Mouse (Mus musculus): ENCODE results near the gene Mical1. TPM values are rescaled to one million over a fixed set of nuclear protein-coding genes. Genes with fewer than 3 reads are reported as not detected.

Gene Mical1
- polyA plus RNA-seq, 1 experiment from 2014 or later = 4.8 TPM

DNA sequence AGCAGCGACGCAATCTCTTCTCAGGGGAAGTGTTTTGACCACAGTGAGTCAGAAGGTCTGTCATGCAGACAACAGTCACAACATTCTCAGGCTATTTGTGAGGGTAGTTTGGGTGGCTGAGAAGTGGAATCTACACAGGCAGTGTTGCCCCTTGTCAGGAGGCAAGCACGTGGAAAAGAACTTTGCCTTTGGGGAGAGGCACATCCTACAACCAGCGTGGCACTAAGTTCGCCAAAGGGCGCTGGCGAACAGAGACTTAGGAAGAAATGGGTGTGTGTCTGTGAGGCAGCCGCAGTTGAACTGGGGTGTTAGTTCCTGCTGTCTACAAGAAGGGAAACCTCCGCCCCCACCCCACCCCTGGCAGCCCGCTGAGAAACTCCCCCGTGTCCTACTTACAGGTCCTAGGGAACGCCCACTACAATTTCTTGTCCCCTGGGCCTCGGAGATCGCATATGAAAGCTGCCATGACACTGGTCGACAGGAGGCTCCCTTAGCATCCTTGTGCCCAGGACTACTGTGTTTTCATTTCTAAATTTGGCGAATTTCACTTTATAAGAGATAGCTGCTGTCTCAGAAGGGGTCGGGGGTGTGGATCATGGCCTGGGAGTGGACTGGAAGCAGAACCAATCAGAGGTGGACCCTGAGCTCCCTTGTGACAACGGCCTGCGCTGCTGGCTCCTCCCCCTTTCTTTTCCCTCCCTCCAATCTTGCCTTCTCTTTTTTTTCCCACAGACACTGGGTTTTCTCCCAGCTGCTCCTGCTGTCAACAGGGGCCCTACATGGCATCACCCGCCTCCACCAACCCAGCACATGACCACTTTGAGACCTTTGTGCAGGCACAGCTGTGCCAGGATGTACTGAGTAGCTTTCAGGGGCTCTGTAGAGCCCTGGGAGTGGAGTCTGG, 1.4 kb downstream of the Mical1 start:
- Histone ChIP-seq H3K4me2 (peak overlapping the region; percentile 92), H3K9ac (peak overlapping the region; percentile 55; the same call in 1 of the 2 replicates), H3K4me1 (replicated peaks) (peaks cover 65% of the 10 kb centered on the region), H3K27me3 (peaks cover 41% of the 10 kb centered on the region), H3K36me3 (replicated peaks) (no peaks in the 10 kb centered on the region), H3K27ac (replicated peaks) (peak overlapping the region; percentile 57; the same call in 1 of the 2 replicates), H3K4me3 (replicated peaks) (peak overlapping the region; percentile 61), H3K9me3 (replicated peaks) (no peaks in the 10 kb centered on the region)
- WGBS (ENCODE audit: insufficient replicate concordance) = 4% methylated on average over 20 of the region's 20 CpGs
- ATAC-seq (ENCODE audit: insufficient read depth) = peak; percentile 38

DNA sequence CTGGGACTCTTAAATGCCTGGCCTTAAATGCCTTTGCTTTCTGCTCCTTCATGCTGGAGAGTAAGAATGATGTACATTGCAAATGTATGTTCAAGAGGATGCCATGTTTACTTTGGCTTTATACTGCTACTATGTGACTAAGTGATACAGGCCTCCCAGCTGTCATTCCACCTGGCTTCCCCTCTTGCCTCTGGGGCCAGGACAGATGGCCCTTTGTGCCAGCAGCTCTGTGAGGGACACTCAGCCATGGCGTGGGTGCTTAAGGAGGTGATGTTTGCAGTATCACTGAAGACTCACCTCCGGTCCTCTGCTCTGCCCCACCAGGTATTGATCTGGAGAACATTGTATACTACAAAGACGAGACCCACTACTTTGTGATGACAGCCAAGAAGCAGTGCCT, 3.8 kb downstream of the Mical1 start:
- H3K36me3 ChIP-seq (replicated peaks) = 0 out of 2 replicates have a peak, but pooled peaks cover 3% of the 10 kb centered on the region
- peaks cover 41% of the 10 kb centered on the region for H3K27me3 ChIP-seq
- 76% methylated on average over 3 of the region's 3 CpGs for WGBS (ENCODE audit: insufficient replicate concordance)
- no peak overlapping the region for H3K4me3 ChIP-seq (replicated peaks)
- no peak overlapping the region for H3K9ac ChIP-seq
- no peak for ATAC-seq (ENCODE audit: insufficient read depth)
- H3K9me3 ChIP-seq (replicated peaks) = no peaks in the 10 kb centered on the region
- H3K4me1 ChIP-seq (replicated peaks) = peaks cover 44% of the 10 kb centered on the region
- no peak overlapping the region for H3K4me2 ChIP-seq
- no peak overlapping the region for H3K27ac ChIP-seq (replicated peaks)

DNA sequence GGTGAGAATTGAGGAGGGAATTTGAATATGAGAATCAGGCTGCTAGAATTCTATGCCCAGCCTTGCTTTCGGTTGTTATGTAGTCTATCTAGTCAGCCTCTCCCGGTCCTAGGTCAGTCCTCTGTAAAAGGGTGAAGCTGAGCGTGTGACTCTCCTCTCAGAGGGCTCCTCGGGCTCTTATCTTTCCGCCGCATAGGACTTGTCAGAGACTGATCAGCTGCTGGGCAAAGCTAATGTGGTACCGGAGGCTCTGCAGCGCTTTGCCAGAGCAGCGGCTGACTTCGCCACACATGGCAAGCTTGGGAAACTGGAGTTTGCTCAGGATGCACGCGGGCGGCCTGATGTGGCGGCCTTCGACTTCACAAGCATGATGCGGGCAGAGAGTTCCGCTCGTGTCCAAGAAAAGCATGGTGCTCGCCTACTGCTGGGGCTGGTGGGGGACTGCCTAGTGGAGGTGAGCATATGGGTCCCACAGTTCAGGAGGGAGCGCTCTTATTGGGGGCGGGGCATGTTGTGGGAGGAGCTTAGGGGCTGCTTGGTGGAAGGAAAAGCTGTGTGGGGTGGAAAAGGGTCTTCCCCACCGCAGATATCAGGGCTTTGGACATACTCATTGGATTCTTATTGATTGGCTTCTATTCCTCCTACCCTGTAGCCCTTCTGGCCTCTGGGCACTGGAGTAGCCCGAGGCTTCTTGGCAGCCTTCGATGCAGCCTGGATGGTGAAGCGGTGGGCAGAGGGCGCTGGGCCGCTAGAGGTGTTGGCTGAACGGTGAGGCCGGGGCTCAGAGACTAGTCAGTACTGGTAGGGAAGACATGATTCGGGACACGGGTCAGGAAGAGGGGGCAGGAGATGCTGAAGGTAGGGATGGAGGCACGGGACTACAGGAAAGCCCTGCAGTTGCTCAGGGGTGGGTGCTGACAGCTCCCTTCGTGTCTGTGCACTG, 5.1 kb downstream of the Mical1 start:
- Histone ChIP-seq H3K4me2 (peak overlapping the region; percentile 45), H3K36me3 (replicated peaks) (0 out of 2 replicates have a peak, but pooled peaks cover 14% of the 10 kb centered on the region), H3K9ac (no peak overlapping the region), H3K27me3 (peaks cover 36% of the 10 kb centered on the region), H3K4me1 (replicated peaks) (peaks cover 32% of the 10 kb centered on the region), H3K9me3 (replicated peaks) (no peaks in the 10 kb centered on the region), H3K4me3 (replicated peaks) (0 out of 2 replicates have a peak overlapping the region, but pooled peaks have one; percentile 10), H3K27ac (replicated peaks) (no peak overlapping the region)
- ATAC-seq (ENCODE audit: insufficient read depth) = 0 out of 2 replicates have a peak, but pooled peaks have one; percentile 16
- 44% methylated on average over 33 of the region's 33 CpGs for WGBS (ENCODE audit: insufficient replicate concordance)

DNA sequence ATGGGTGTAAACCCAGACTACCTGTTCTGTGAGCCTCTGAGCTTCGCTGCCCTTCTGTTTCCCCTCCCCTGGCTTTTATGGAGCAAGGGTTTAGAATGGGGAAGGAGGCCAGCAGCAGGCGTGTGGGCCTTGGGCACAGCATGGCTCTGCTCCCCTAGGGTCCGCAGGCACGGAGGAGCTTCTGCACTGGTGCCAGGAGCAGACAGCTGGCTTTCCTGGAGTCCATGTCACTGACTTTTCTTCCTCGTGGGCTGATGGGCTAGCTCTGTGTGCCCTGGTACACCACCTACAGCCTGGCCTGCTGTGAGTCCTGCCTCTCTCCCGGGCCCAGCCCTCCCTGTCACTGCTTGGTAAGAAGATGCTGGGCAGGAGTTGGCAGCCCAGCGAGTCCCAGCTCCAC, 6.3 kb downstream of the Mical1 start:
- H3K27ac ChIP-seq (replicated peaks) = no peak overlapping the region
- ATAC-seq (ENCODE audit: insufficient read depth) = no peak
- peaks cover 24% of the 10 kb centered on the region for H3K27me3 ChIP-seq
- H3K9me3 ChIP-seq (replicated peaks) = no peaks in the 10 kb centered on the region
- no peak overlapping the region for H3K9ac ChIP-seq
- no peak overlapping the region for H3K4me3 ChIP-seq (replicated peaks)
- no peak overlapping the region for H3K4me2 ChIP-seq
- 69% methylated on average over 7 of the region's 7 CpGs for WGBS (ENCODE audit: insufficient replicate concordance)
- 0 out of 2 replicates have a peak, but pooled peaks cover 20% of the 10 kb centered on the region for H3K36me3 ChIP-seq (replicated peaks)
- H3K4me1 ChIP-seq (replicated peaks) = peaks cover 19% of the 10 kb centered on the region

DNA sequence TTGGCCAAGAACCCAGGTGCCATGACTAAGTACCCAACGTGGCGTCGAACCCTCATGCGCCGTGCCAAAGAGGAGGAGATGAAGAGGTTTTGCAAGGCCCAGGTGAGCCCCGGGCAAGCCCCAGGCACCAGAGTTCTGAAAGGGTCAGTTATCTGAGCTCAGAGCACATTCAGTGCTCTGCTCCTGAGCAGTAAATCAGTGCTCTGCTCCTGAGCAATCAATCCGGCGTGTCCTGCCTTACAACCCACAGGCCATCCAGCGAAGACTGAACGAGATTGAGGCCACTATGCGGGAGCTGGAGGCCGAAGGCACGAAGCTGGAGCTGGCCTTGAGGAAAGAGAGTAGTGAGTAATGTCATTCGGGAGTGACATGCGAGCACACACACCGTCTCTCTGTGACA, 9.7 kb downstream of the Mical1 start:
- Histone ChIP-seq H3K36me3 (replicated peaks) (0 out of 2 replicates have a peak, but pooled peaks cover 20% of the 10 kb centered on the region), H3K27ac (replicated peaks) (no peak overlapping the region), H3K4me3 (replicated peaks) (no peak overlapping the region), H3K9ac (no peak overlapping the region), H3K4me2 (no peak overlapping the region), H3K27me3 (peaks cover 30% of the 10 kb centered on the region), H3K4me1 (replicated peaks) (peaks cover 34% of the 10 kb centered on the region), H3K9me3 (replicated peaks) (no peaks in the 10 kb centered on the region)
- ATAC-seq (ENCODE audit: insufficient read depth) = no peak
- WGBS (ENCODE audit: insufficient replicate concordance) = 81% methylated on average over 16 of the region's 16 CpGs

DNA sequence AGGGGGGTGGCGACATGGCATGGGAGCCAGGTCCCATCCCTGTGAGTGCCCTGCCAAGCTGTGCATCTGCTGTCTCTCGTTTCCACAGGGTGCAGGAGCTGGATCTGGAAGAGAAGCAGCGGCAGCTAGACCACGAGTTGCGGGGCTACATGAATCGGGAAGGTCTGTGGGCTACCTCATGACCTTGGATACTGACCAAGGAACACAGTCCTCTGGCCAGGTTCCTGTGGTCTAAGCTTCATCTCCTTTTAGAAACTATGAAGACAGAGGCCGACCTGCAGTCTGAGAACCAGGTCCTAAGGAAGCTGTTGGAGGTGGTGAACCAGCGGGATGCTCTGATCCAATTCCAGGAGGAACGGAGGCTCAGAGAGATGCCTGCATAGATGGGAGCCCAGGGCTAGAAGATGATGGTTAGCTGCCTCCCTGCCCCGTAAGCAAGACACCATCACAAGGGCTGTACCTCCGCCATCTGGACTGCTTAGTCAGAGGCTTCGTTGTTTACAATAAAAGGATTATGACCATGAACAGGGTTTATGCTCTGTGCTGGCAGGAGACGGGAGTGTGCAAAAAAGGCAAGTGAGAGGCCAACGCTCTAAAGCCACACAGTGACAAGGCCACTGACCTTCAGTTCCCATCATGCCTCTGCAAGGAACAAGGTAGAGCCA, 10.5 kb downstream of the Mical1 start:
- peaks cover 37% of the 10 kb centered on the region for H3K27me3 ChIP-seq
- no peak overlapping the region for H3K9ac ChIP-seq
- peaks cover 25% of the 10 kb centered on the region for H3K4me1 ChIP-seq (replicated peaks)
- 73% methylated on average over 14 of the region's 14 CpGs for WGBS (ENCODE audit: insufficient replicate concordance)
- H3K4me3 ChIP-seq (replicated peaks) = no peak overlapping the region
- H3K9me3 ChIP-seq (replicated peaks) = no peaks in the 10 kb centered on the region
- H3K4me2 ChIP-seq = no peak overlapping the region
- H3K27ac ChIP-seq (replicated peaks) = no peak overlapping the region
- no peak for ATAC-seq (ENCODE audit: insufficient read depth)
- H3K36me3 ChIP-seq (replicated peaks) = 0 out of 2 replicates have a peak, but pooled peaks cover 20% of the 10 kb centered on the region

DNA sequence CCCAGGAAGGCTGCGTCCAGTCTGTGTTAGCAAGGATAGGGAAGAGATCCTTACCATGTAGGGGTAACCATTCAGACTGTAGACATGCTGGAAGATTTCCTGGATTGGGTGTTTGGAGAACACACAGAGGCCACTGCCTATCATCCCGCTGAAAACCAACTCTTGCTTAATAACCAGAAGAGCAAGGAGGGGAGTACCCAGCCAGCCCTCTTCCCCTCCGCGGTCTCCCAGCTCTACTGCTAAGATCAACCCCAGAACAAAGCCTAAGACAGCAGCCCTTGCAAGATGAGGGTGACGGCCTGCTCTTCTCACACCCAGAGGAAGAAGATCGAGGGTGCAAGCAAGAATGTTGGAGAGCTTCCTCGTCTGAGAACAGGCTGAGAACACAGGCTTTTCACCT, 12.8 kb downstream of the Mical1 start:
- Histone ChIP-seq H3K27me3 (peaks cover 39% of the 10 kb centered on the region), H3K4me2 (peak overlapping the region; percentile 99), H3K4me3 (replicated peaks) (peak overlapping the region; percentile 65), H3K36me3 (replicated peaks) (0 out of 2 replicates have a peak, but pooled peaks cover 20% of the 10 kb centered on the region), H3K4me1 (replicated peaks) (peaks cover 24% of the 10 kb centered on the region), H3K27ac (replicated peaks) (no peak overlapping the region), H3K9ac (no peak overlapping the region), H3K9me3 (replicated peaks) (no peaks in the 10 kb centered on the region)
- 29% methylated on average over 7 of the region's 7 CpGs for WGBS (ENCODE audit: insufficient replicate concordance)
- ATAC-seq (ENCODE audit: insufficient read depth) = no peak

DNA sequence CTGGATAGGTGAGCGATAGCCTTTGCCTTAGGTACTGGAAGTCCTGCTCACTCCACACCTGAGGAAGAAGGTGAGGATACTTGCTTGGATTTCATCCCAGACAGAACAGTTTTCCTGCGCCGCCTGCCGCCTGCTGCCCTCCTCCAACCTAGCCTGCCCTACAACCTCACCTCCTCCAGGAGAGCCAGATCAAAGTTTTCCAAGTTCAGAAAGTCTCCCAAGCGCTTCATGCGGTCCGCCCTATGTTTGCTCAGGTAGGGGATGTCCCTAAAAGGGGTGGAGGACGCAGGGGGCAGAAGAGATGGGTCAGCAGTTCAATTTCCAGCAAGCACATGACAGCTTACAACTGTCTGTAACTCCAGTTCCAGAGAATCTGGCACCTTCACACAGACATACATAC, 13.2 kb downstream of the Mical1 start:
- H3K4me3 ChIP-seq (replicated peaks) = peak overlapping the region; percentile 65
- 48% methylated on average over 8 of the region's 8 CpGs for WGBS (ENCODE audit: insufficient replicate concordance)
- peak overlapping the region; percentile 55; the same call in 1 of the 2 replicates for H3K9ac ChIP-seq
- H3K27ac ChIP-seq (replicated peaks) = no peak overlapping the region; the same call in 1 of the 2 replicates
- 0 out of 2 replicates have a peak, but pooled peaks have one; percentile 25 for ATAC-seq (ENCODE audit: insufficient read depth)
- 0 out of 2 replicates have a peak, but pooled peaks cover 20% of the 10 kb centered on the region for H3K36me3 ChIP-seq (replicated peaks)
- H3K27me3 ChIP-seq = peaks cover 39% of the 10 kb centered on the region
- H3K9me3 ChIP-seq (replicated peaks) = no peaks in the 10 kb centered on the region
- H3K4me2 ChIP-seq = peak overlapping the region; percentile 99
- peaks cover 24% of the 10 kb centered on the region for H3K4me1 ChIP-seq (replicated peaks)

DNA sequence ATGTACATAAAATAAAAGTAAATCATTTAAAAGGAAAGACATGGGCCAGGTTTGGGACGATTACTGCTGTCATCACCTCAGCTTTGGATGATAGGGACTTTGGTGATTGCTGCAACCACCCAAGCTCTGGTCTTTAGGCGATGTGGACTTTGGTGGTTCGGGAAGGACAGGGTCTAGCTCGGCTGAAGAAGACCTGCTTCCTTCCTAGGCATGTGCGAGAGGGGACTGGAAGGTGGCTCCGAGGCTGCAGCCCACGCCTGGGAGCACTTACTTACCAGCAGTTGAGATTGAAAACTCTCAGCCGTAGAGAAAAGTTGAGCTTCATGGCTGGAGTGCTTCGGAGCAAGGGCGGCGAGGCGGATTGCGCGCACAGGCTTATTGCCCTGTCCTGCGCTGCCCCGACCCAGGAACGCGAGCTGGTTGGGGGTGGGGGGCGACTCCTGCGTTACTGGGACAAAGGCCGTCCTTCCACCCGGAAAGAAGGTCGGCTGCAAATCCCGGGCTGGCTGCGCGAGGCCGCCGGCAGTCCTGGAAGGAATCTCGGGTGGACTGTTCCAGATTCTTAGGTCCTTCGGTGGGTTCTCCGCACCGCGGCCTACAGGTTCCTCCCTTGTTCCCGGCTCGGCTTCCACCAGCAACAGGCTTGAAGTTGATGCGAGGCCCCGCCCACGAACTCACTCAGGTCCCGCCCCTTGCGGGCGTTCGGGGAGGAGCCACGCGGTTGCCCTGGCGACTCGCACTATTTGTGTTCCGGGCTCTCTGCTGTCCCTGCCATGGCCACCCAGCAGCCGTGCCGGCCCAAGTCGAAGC, 13.8 kb downstream of the Mical1 start, which contains the start of the genes Smpd2 and Ppil6:
Gene Smpd2, minus strand, starts transcription at position 662 of the 810 bp plus-strand sequence.
Gene Ppil6, plus strand, starts transcription at position 732 of the 810 bp plus-strand sequence.
- H3K27ac ChIP-seq (replicated peaks) = no peak within 1 kb of the TSS; the same call in none of the 2 replicates
- H3K4me2 ChIP-seq = peak within 1 kb of the TSS; percentile 99
- WGBS (ENCODE audit: insufficient replicate concordance) = under 1% methylated on average over 50 of the region's 50 CpGs
- peaks cover 24% of the 10 kb centered on the region for H3K4me1 ChIP-seq (replicated peaks)
- peak; percentile 80 for ATAC-seq (ENCODE audit: insufficient read depth)
- H3K36me3 ChIP-seq (replicated peaks) = 0 out of 2 replicates have a peak, but pooled peaks cover 17% of the 10 kb centered on the region
- peak within 1 kb of the TSS; percentile 65 for H3K4me3 ChIP-seq (replicated peaks)
- H3K27me3 ChIP-seq = peaks cover 39% of the 10 kb centered on the region
- no peaks in the 10 kb centered on the region for H3K9me3 ChIP-seq (replicated peaks)
- H3K9ac ChIP-seq = peak within 1 kb of the TSS; percentile 55

Data from liver, embryonic 15.5 days (tissue).